Mouse (Mus musculus): Measurements from ENCODE around the gene Col5a3.

DNA sequence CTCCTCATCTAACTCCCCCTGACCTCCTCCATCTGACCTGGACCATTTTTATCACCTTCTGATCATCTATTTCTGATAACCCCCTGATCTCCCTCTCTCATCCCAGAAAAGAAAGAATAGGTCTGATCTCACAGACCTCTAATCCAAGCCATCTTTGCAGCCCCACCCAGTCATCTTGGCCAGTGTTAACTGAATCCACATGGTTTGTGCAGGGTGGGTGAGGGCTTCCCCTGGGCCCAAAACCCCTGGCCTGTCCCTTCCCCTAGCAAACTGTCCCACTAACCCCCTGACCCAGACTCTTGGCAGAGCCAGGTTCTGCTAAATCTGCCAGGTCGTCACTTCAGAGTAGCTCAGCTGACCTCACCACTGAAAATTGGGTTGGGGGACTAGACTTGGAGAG is 4.1 kb downstream of the Col5a3 start:
- TF ChIP-seq CTCF (IDR thresholded peaks at IDR 0.05; ENCODE audit: low read depth): no peak
- no peak for TF ChIP-seq EP300 (optimal IDR thresholded peaks at IDR 0.05)

Data from stomach, postnatal 0 days (tissue).